Mouse (Mus musculus) embryonic fibroblast, embryonic 13.5 days (primary cell): ENCODE results near the gene Mrgprb4.

ENCODE experiments used
- CTCF ChIP-seq: IDR thresholded peaks from 2 replicates; pipeline ENCODE4 v1.5.1; 2011; ENCODE audit warnings: mild to moderate bottlenecking, control low read depth, low read length, moderate library complexity, borderline replicate concordance; ENCODE audit not compliant: insufficient read depth
- POLR2A ChIP-seq: IDR thresholded peaks from 2 replicates; pipeline ENCODE4 v1.6.1; 2011; ENCODE audit warnings: low read depth, mild to moderate bottlenecking, control low read depth, low read length, moderate library complexity

DNA sequence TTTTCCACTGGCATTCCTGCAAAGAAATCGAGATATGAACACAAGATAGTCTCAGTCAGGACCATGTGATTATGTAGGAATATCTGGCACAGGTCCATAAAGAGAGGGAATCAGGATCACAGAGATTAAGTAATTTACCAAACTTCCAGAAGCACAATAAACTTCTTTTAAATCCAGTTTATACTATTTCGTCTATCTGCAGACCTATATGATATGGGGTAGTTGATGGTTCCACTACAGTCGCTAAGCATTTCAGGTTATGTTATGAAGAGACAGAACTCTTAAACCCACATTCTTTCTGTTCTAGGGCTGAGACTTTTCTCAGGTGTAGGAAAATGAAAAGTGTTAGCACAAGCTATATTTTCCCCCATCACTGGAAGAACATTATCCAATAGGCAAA, at the start of gene Mrgprb4:
- TF ChIP-seq POLR2A (no peak), CTCF (no peak)
